In genomic region chr5:95970845-95971244, GRCm38 (mm10) we compare ENCODE assay signal across 10 mouse cellular contexts. TPM values are rescaled to one million over a fixed set of nuclear protein-coding genes. Genes with fewer than 3 reads are reported as not detected.
DNase-seq lines count a peak whose midpoint lies in the region; ATAC-seq and TF ChIP-seq lines count a peak whose summit lies in the region.
"Had no signal": no experiment of that assay in that cellular context is flagged by ENCODE, and none has a peak within 500 bp of the region (broad histone marks: within the 10 kb centered on the region; RNA-seq: fewer than 3 reads in every experiment).

No protein-coding gene starts in this region.

- H3K36me3 ChIP-seq in heart, postnatal 0 days (replicated peaks; ENCODE audit: control insufficient read depth, insufficient read depth, low read length) = no peaks in the 10 kb centered on the region
- no peaks in the 10 kb centered on the region for H3K36me3 ChIP-seq in heart, embryonic 10.5 days
- H3K36me3 ChIP-seq in ES-E14 (ENCODE audit: control insufficient read depth, insufficient read depth, low read length, poor library complexity, severe bottlenecking) = no peaks in the 10 kb centered on the region
- H3K36me3 ChIP-seq: neural tube, embryonic 13.5 days had no signal

- no peaks in the 10 kb centered on the region for H3K4me1 ChIP-seq in heart, postnatal 0 days (ENCODE audit: control insufficient read depth, insufficient read depth)
- no peaks in the 10 kb centered on the region for H3K4me1 ChIP-seq in heart, embryonic 10.5 days
- H3K4me1 ChIP-seq in ES-E14 (ENCODE audit: control insufficient read depth in 2 of 2, insufficient read depth in 2 of 2, low read length in 2 of 2, poor library complexity in 1 of 2) = no peaks in the 10 kb centered on the region
- H3K4me1 ChIP-seq: neural tube, embryonic 13.5 days had no signal

- peak; percentile 62 for TF ChIP-seq CTCF in heart, postnatal 0 days (IDR thresholded peaks at IDR 0.05; ENCODE audit: low read depth)
- TF ChIP-seq CTCF in left cerebral cortex, adult 2 months (IDR thresholded peaks at IDR 0.05) = peak; percentile 66

- no peak for ATAC-seq in heart, postnatal 0 days (ENCODE audit: insufficient read depth, low read depth)

- H3K9me3 ChIP-seq in heart, postnatal 0 days (replicated peaks; ENCODE audit: control insufficient read depth, low read length) = no peaks in the 10 kb centered on the region
- no peaks in the 10 kb centered on the region for H3K9me3 ChIP-seq in heart, embryonic 10.5 days
- no peaks in the 10 kb centered on the region for H3K9me3 ChIP-seq in ES-E14 (ENCODE audit: control insufficient read depth, insufficient read depth, low read depth, low read length)
- H3K9me3 ChIP-seq: neural tube, embryonic 13.5 days had no signal

- no peak overlapping the region for H3K4me3 ChIP-seq in heart, postnatal 0 days (ENCODE audit: low read depth, low read length)
- H3K4me3 ChIP-seq in heart, embryonic 10.5 days = no peak overlapping the region
- no peak overlapping the region for H3K4me3 ChIP-seq in ES-E14 (ENCODE audit: insufficient read depth in 1 of 2, low read depth in 1 of 2, low read length in 2 of 2, poor library complexity in 1 of 2, severe bottlenecking in 1 of 2)
- H3K4me3 ChIP-seq in left cerebral cortex, adult 2 months = no peak overlapping the region
- H3K4me3 ChIP-seq: neural tube, embryonic 13.5 days had no signal

- DNase-seq in heart, postnatal 0 days (ENCODE audit: low spot score) = peak; percentile 25
- DNase-seq in heart, embryonic 10.5 days (ENCODE audit: low spot score) = no peak
- DNase-seq in ES-E14 (ENCODE audit: low read depth, low spot score) = peak; percentile 58
- peak; percentile 20 for DNase-seq in c-Kit-positive CD71-positive TER-119-positive erythroid progenitor cells, embryonic 14.5 days (ENCODE audit: low spot score)
- DNase-seq in heart, postnatal 36 days = peak; percentile 36 to 57
- peak; percentile 55 to 60 for DNase-seq in left cerebral cortex, adult 2 months (ENCODE audit: extremely low spot score in 1 of 2, low spot score in 2 of 2)
- peak; percentile 49 for DNase-seq in naive thymus-derived CD4-positive, alpha-beta T cell, adult 2 months (ENCODE audit: low read depth)
- DNase-seq in yolk sac, embryonic 10.5 days (ENCODE audit: low spot score) = no peak

- no peak for TF ChIP-seq EP300 in heart, postnatal 0 days (IDR thresholded peaks at IDR 0.05; ENCODE audit: low read depth)

- WGBS in heart, postnatal 0 days = 27% methylated on average over 6 of the region's 6 CpGs
- WGBS in heart, embryonic 10.5 days = 32% methylated on average over 6 of the region's 6 CpGs

- in situ Hi-C loops in ES-E14 (cut with MboI; ENCODE audit: low sequenced_read_pairs in 2 of 2, unreplicated experiment in 2 of 2) = no loop called here

- H3K27ac ChIP-seq in heart, postnatal 0 days (ENCODE audit: low read depth) = no peak overlapping the region
- H3K27ac ChIP-seq in heart, embryonic 10.5 days = no peak overlapping the region
- H3K27ac ChIP-seq in ES-E14 (ENCODE audit: insufficient read depth, low read depth, low read length, poor library complexity, severe bottlenecking) = no peak overlapping the region
- no peak overlapping the region for H3K27ac ChIP-seq in left cerebral cortex, adult 2 months
- H3K27ac ChIP-seq: neural tube, embryonic 13.5 days had no signal

- no peak overlapping the region for H3K9ac ChIP-seq in heart, postnatal 0 days (replicated peaks; ENCODE audit: low read depth, low read length)
- H3K9ac ChIP-seq in ES-E14 (ENCODE audit: insufficient read depth, low read depth, low read length, poor library complexity, severe bottlenecking) = no peak overlapping the region
- H3K9ac ChIP-seq: neural tube, embryonic 13.5 days had no signal

- H3K27me3 ChIP-seq in heart, postnatal 0 days (ENCODE audit: control insufficient read depth, insufficient read depth, low read length) = no peaks in the 10 kb centered on the region
- peaks cover 9% of the 10 kb centered on the region; the same call in 1 of the 2 replicates for H3K27me3 ChIP-seq in heart, embryonic 10.5 days (ENCODE audit: insufficient read depth, poor library complexity, severe bottlenecking)
- H3K27me3 ChIP-seq: neural tube, embryonic 13.5 days had no signal

- intact Hi-C loops in heart, postnatal 36 days (cut with DNase I) = loop anchor here (10.0 kb wide), 1 partner anchor 194 kb away; the partner anchor contains the start of gene Cnot6l
- intact Hi-C loops in left cerebral cortex, adult 2 months (cut with DNase I) = no loop called here

- no peak overlapping the region for H3K4me2 ChIP-seq in heart, postnatal 0 days (ENCODE audit: low read depth, low read length)
- H3K4me2 ChIP-seq: neural tube, embryonic 13.5 days had no signal

TF ChIP-seq in ES-E14, 5 proteins besides CTCF, POLR2A, EP300 and RAD21:
- TF ChIP-seq HCFC1 (IDR thresholded peaks at IDR 0.05; ENCODE audit: borderline replicate concordance, insufficient read depth, low read length) (no peak), MAFK (IDR thresholded peaks at IDR 0.05; ENCODE audit: insufficient read depth, low read depth, low read length) (no peak), ZC3H11A (IDR thresholded peaks at IDR 0.05; ENCODE audit: borderline replicate concordance, low read depth, low read length) (no peak), CHD2 (IDR thresholded peaks at IDR 0.05; ENCODE audit: low read depth, low read length) (no peak), ZNF384 (IDR thresholded peaks at IDR 0.05; ENCODE audit: low read depth, low read length) (no peak)

RNA-seq across cellular contexts. Expression of gene Cxcl13, which starts 14.1 kb away (rescaled TPM):
- not detected in 2 replicates for total RNA-seq in heart, postnatal 0 days (2014; rRNA removed; ENCODE audit: low replicate concordance)
- 0.30 and 0.33 TPM in 2 replicates for polyA plus RNA-seq in heart, postnatal 0 days (2015; fragmentation: Nextera tagmentation; extraction: Ambion mirVana)
- 0.70 and 6.5 TPM in 2 replicates for polyA plus RNA-seq in heart, embryonic 10.5 days (2016; fragmentation: Nextera tagmentation; extraction: Ambion mirVana)
- not detected in 2 replicates for total RNA-seq in ES-E14 (2012; rRNA removed)
- 1 to 10 TPM; 1.1 to 1.8 TPM for total RNA-seq in heart, postnatal 36 days (2021)
- total RNA-seq in left cerebral cortex, adult 2 months (2021) = not detected
- total RNA-seq: layer of hippocampus, adult 18-20 months had no signal

Comparison
In these comparisons a context has a peak if more than half of its experiments do, and no peak if none do; other contexts are left out.
1. DNase-seq: peak in heart, postnatal 0 days (single experiment), ES-E14 (single experiment), c-Kit-positive CD71-positive TER-119-positive erythroid progenitor cells, embryonic 14.5 days (single experiment), heart, postnatal 36 days (2 of 2), left cerebral cortex, adult 2 months (2 of 2) and naive thymus-derived CD4-positive, alpha-beta T cell, adult 2 months (single experiment); none in heart, embryonic 10.5 days (single experiment) and yolk sac, embryonic 10.5 days (single experiment).